Mouse (Mus musculus): ENCODE measurements around the gene Lamtor4. TPM values are rescaled to one million over a fixed set of nuclear protein-coding genes. Genes with fewer than 3 reads are reported as not detected.

The Lamtor4 gene
- total RNA-seq, 4 experiments from 2014 or later, result 50.8 to 61.6 (median 55.1) TPM

GRCm38 (mm10) chr5:138291638-138292037, 36.4 kb downstream of the Lamtor4 start:
- no peak for DNase-seq (ENCODE audit: low spot score in 2 of 2)

- no peak for DNase-seq (ENCODE audit: low spot score in 2 of 2)
These were observed 38.9 kb downstream of the Lamtor4 start for GRCm38 (mm10) chr5:138294158-138294557.

GRCm38 (mm10) chr5:138299613-138300012, 44.3 kb downstream of the Lamtor4 start:
- no peak for DNase-seq (ENCODE audit: low spot score in 2 of 2)

Other genes with a start within 250 kb of the Lamtor4 start
- not detected for gene Smok3a, start 234.2 kb upstream of the Lamtor4 start, total RNA-seq (2022)
- not detected for gene Smok3b, start 234.1 kb upstream of the Lamtor4 start, total RNA-seq (2022)
- not detected for gene Smok3c, start 202.3 kb upstream of the Lamtor4 start, total RNA-seq (2022)
- 10 to 100 TPM; 39.6 to 44.7 (median 42.9) TPM for gene Zkscan1, start 170.4 kb upstream of the Lamtor4 start, total RNA-seq (2022)
- gene Zscan21, start 138.6 kb upstream of the Lamtor4 start, total RNA-seq (2022), result 10 to 100 TPM; 15.9 to 17.8 (median 16.3) TPM
- gene Zfp113, start 99.7 kb upstream of the Lamtor4 start, total RNA-seq (2022), result 10 to 100 TPM; 11.6 to 14.0 (median 13.4) TPM
- gene Cops6, start 94.4 kb upstream of the Lamtor4 start, total RNA-seq (2022), result 100 to 1,000 TPM; 133 to 147 (median 144) TPM
- 10 to 100 TPM; 21.6 to 28.1 (median 24.0) TPM for gene Ap4m1, start 83.5 kb upstream of the Lamtor4 start, total RNA-seq (2022)
- gene Mcm7, start 83.1 kb upstream of the Lamtor4 start, total RNA-seq (2022), result 10 to 100 TPM; 15.2 to 17.9 (median 15.9) TPM
- gene Taf6, start 68.0 kb upstream of the Lamtor4 start, total RNA-seq (2022), result 10 to 100 TPM; 34.6 to 42.1 (median 38.8) TPM
- 10 to 100 TPM; 11.7 to 14.7 (median 12.5) TPM for gene Cnpy4, start 68.0 kb upstream of the Lamtor4 start, total RNA-seq (2022)
- 1 to 10 TPM; 7.4 to 9.1 (median 8.5) TPM for gene Mblac1, start 61.2 kb upstream of the Lamtor4 start, total RNA-seq (2022)
- under 1 TPM in 3 of 4 experiments, not detected in 1; 0.19 to 0.23 (median 0.22) TPM for gene Nxpe5, start 29.6 kb upstream of the Lamtor4 start, total RNA-seq (2022)
- 10 to 100 TPM; 60.5 to 70.0 (median 66.1) TPM for gene BC037034, start 8.6 kb downstream of the Lamtor4 start, total RNA-seq (2022)
- gene Gal3st4, start 17.4 kb downstream of the Lamtor4 start, total RNA-seq (2022), result 1 to 10 TPM; 2.8 to 5.2 (median 3.9) TPM
- not detected for gene Gm43720, start 24.5 kb downstream of the Lamtor4 start, total RNA-seq (2022)
- 1 to 10 TPM in 3 of 4 experiments, under 1 TPM in 1; 0.94 to 1.7 (median 1.3) TPM for gene Gpc2, start 24.5 kb downstream of the Lamtor4 start, total RNA-seq (2022)
- 1 to 10 TPM in 2 of 4 experiments, under 1 TPM in 2; 0.36 to 1.2 (median 0.89) TPM for gene Stag3, start 24.8 kb downstream of the Lamtor4 start, total RNA-seq (2022)
- gene Pvrig, start 86.5 kb downstream of the Lamtor4 start, total RNA-seq (2022), result 1 to 10 TPM in 1 of 4 experiments, under 1 TPM in 3; 0.34 to 1.1 (median 0.59) TPM
- 10 to 100 TPM; 20.6 to 23.6 (median 20.8) TPM for gene Zfp157, start 186.0 kb downstream of the Lamtor4 start, total RNA-seq (2022)